Mouse (Mus musculus) lung, postnatal 14 days (tissue): Measurements from ENCODE around the gene Scd3.
"Not testable (repeated sequence)": the region's sequence is repeated elsewhere in the genome, so short reads cannot be mapped to it uniquely, and the experiment has no call there.

Source experiments
- DNase-seq: peaks from one replicate; pipeline ENCODE4 v3.0.0; 2021

Gene Scd3

DNA sequence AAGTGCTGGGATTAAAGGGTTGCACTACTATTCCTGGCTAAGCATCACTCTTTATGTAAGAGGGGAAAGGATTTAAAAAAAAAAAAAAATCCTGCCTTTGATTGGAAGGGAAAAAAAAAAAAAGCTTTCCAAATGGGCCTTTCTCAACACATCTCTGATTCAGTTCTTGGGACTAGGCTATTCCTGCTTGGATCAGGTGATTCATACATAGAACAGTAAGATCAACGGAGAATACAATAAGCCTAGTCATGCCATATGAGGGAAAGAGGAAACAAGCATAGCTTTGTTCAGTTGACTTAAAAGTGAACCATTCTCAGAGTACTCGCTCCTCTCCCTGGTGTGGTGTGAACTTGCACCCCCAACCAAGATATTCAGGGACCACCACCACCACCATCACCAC is 35.8 kb downstream of the Scd3 start:
- no peak for DNase-seq

DNA sequence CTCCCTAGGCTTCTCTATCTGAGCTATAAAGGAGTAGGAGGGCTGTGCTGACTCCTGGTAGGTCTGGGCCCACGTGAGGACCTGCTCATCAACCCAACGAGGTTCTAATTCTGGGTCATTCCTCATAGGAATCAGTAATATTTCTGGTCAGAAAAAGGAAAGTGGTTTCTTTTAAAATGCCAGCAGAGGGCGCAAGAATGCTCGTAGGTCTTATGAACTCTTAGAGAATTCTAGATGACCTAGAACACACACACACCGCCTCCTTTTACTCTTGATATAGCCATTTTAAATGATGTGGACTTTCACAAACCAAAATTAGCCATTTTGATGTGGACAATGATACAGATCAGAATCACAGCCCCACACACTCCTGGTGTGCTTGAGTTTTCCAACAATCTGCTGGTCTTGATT is 42.7 kb downstream of the Scd3 start:
- DNase-seq, result peak; percentile 70

DNA sequence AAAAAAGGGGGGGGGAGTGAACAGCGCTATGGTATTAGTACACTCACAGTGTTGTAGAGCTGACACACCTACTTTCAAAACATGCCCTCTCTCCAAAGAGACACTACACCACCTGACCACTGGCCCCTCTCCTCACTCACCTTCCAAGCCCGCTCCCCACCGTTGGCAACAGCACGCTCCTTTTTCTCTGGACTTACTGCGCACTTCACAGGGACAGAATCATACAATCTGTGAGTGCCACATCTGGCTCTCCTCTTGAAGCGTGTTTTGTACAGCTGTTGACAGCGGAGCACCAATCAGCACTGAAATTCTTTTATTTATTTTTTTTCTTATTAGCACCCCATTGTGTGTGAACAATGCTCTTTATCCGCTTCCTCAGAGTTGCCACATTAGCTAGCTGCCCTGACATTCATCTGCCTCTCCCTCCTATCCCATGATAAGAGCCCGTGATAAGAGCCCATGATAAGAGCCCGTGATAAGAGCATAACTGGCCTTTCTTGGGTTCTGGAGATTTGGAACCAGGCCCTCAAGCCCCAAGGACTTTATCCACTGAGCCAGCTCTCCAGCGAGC is 43.4 kb downstream of the Scd3 start:
- peak; percentile 32 for DNase-seq

GRCm38 (mm10) chr19:44247281-44248080 is 44.4 kb downstream of the Scd3 start:
- peak; percentile 13 for DNase-seq

- peak; percentile 96 for DNase-seq
Measured at GRCm38 (mm10) chr19:44248081-44248853, 45.2 kb downstream of the Scd3 start.

DNA sequence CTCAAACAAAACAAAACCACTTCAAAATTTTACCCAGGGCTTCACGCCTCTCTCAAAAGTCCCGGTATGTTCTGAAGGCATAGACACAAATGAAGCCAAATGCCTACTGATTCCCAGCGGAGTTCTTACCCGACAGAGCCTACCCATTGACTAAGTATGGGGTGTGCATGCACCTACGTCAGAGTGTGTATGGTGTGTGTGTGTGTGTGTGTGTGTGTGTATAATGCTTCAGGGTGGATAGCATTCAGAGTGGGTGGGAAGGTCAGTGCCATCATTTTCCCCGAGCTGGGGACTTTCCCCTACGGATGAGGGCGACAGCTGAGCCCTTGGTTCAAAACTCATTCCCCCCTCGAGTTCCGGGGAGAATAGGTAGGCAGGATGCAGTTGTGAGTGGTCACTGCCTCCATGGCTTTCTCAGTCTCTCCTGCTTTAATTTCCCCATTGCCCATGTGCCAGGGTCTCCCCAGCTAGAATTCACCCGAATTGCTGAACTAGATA is 45.8 kb downstream of the Scd3 start:
- DNase-seq, result no peak

DNA sequence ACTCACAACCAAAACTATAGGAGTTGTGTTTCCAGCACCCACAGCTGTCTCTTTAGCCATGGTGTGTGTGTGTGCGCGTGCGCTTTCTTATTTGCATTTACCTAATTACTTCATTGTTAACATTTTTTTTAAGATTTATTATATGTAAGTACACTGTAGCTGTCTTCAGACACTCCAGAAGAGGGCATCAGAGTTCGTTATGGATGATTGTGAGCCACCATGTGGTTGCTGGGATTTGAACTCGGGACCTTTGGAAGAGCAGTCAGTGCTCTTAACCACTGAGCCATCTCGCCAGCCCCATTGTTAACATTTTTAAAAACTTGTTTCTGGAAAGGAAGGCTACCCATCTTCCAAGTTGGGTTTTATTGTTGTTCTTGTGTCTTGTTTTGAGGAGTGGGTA is 48.1 kb downstream of the Scd3 start:
- DNase-seq, result not testable (repeated sequence)

GRCm38 (mm10) chr19:44251936-44252558 is 49.0 kb downstream of the Scd3 start:
- no peak for DNase-seq

DNA sequence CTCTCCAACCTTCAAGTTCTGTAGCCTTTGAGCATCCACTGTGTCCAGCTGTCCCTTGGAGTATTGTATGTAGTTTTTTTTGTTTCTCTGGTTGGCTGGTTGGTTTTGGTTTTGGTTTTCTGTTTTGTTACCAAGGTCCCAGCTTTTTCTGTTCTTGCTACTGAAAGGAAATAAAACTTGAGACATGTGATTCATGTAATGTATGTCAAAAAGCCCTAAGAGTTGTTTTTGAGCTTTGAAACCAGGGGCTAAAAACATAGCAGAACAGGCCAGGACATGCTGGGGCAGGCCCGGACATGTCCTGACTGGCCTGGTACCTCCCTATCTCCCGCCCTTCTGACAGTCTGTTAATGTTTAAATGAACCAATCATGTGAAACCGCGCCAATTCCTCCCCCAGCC is 51.0 kb downstream of the Scd3 start:
- not testable (repeated sequence) for DNase-seq

- no peak for DNase-seq
Measured at GRCm38 (mm10) chr19:44257377-44257966, 54.4 kb downstream of the Scd3 start.

DNA sequence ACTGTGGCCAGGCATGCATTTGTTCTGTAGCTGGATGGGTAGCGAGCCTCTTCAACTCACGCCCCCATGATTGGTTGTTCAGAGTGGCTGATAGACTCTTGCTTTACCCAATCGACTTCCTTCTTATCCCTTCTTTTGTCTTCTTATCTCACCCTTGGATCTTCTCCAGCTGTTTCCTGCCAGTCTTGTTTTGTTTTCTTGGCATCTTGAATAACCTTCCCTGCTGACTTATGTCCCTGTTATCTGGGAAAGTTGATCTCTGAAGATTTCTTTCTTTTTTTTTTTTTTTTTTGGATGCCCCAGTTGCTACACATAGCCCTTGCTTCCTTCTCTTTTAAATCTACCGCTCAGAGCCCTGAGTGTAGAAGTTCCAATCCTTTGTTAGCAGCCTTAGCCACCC is 56.4 kb downstream of the Scd3 start:
- no peak for DNase-seq

- DNase-seq, result no peak
Measured at GRCm38 (mm10) chr19:44260487-44260886, 57.4 kb downstream of the Scd3 start.

- no peak for DNase-seq
Measured at GRCm38 (mm10) chr19:44261774-44262173, 58.7 kb downstream of the Scd3 start.

DNA sequence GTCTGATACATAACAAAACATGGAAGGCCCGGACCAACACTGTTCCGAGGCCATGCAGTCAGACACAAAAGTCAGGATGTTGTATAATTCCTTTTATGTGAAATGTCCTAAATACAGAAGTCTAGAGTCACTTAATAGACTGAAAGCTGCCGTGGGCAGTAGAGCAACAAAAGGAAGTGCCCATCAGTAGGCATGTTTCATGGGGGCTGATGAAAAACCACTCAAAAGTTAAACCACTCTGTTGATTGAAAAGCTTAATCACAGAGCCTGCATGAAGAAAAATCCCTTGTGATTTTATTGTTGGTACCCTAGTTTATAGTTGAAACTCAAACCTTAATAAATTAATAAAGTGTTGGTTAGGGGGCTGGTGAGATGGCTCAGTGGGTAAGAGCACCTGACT is 60.5 kb downstream of the Scd3 start:
- DNase-seq, result no peak

- no peak for DNase-seq
Measured at GRCm38 (mm10) chr19:44264226-44264625, 61.2 kb downstream of the Scd3 start.

- DNase-seq, result no peak
Measured at GRCm38 (mm10) chr19:44265300-44265699, 62.2 kb downstream of the Scd3 start.

- DNase-seq, result no peak
Measured at GRCm38 (mm10) chr19:44265911-44266337, 62.9 kb downstream of the Scd3 start.

DNA sequence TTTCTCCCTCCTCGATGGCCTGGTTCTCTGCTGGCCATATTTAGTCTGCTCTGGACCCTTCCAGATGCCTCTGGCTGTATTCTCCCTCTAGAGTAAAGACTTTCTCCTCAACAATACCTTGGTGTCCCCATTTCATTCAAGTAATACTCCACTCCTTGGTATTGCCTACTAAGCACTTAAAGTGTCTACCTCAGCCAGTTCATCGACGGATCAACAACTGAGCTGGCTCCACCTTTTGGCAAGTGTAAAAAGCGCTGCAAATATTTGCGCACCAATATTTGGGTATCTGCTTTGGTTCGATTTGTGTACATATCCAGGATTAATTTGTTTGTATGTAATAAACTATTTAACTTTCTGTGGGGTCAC is 63.4 kb downstream of the Scd3 start:
- no peak for DNase-seq

DNA sequence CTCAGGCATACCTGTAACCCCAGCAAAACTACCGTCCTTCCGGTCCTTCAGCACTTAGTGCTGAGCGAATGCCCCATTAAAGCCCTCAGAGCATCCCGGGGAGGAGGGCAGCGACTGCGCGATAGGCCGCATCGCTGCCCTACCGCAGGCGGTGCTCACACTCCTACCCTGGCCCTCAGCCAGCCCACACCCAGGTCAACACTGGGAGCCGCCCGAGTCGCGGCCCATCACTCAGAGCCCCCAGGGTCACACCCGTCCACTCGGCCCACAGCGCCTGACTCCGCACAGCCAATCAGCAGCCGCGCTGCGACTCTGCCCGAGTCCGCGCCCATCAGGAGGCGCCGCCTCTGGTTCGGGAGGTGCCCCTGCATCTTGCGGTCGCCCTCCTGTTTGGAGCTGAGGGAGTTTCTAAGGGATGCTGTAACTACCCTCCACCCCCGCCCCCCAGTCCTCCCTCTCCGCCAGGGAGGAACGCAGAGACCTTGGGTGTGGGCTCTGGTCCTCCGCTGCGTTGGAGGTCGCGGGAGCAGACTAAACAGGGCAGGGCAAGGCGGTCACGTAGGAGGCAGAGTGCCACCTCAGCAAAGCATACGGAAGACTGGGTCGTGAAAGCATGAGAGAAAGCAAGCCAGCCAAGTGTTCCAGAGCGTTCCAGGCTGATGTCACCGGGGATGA is 63.9 kb downstream of the Scd3 start:
- DNase-seq, result peak; percentile 87

- DNase-seq, result no peak
Measured at GRCm38 (mm10) chr19:44267499-44268002, 64.5 kb downstream of the Scd3 start.

GRCm38 (mm10) chr19:44273711-44274110 is 70.6 kb downstream of the Scd3 start:
- DNase-seq, result no peak

GRCm38 (mm10) chr19:44274452-44274851 is 71.4 kb downstream of the Scd3 start:
- DNase-seq, result no peak
